ENCODE assay signal across 8 mouse cellular contexts in genomic region chr19:40544856-40545255, GRCm38 (mm10). TPM values are rescaled to one million over a fixed set of nuclear protein-coding genes. Genes with fewer than 3 reads are reported as not detected.
A peak's percentile ranks its signal among the peaks of the same experiment; 100 is the strongest.
DNase-seq lines count a peak whose midpoint lies in the region; ATAC-seq and TF ChIP-seq lines count a peak whose summit lies in the region.

No protein-coding gene starts in this region.

- H3K36me3 ChIP-seq in kidney, embryonic 15.5 days = no peaks in the 10 kb centered on the region
- no peaks in the 10 kb centered on the region for H3K36me3 ChIP-seq in forebrain, embryonic 13.5 days (ENCODE audit: poor library complexity, severe bottlenecking)
- H3K36me3 ChIP-seq in midbrain, embryonic 15.5 days (replicated peaks) = no peaks in the 10 kb centered on the region
- H3K36me3 ChIP-seq in stomach, postnatal 0 days (ENCODE audit: control insufficient read depth, insufficient read depth, low read length) = no peaks in the 10 kb centered on the region

- H3K4me1 ChIP-seq in kidney, embryonic 15.5 days = peaks cover 16% of the 10 kb centered on the region
- H3K4me1 ChIP-seq in forebrain, embryonic 13.5 days = peaks cover 4% of the 10 kb centered on the region; the same call in 1 of the 2 replicates
- H3K4me1 ChIP-seq in midbrain, embryonic 15.5 days = no peaks in the 10 kb centered on the region
- no peaks in the 10 kb centered on the region for H3K4me1 ChIP-seq in stomach, postnatal 0 days (replicated peaks; ENCODE audit: control insufficient read depth, insufficient read depth)

- 8% methylated on average over 3 of the region's 3 CpGs for WGBS in kidney, embryonic 15.5 days
- 11% methylated on average over 3 of the region's 3 CpGs for WGBS in forebrain, embryonic 13.5 days
- 2% methylated on average over 3 of the region's 3 CpGs for WGBS in midbrain, embryonic 15.5 days
- 7% methylated on average over 3 of the region's 3 CpGs for WGBS in stomach, postnatal 0 days

- ATAC-seq in kidney, embryonic 15.5 days (replicated peaks; ENCODE audit: low FRiP score) = no peak
- peak; percentile 92 for ATAC-seq in forebrain, embryonic 13.5 days
- ATAC-seq in midbrain, embryonic 15.5 days (replicated peaks) = peak; percentile 92
- ATAC-seq in stomach, postnatal 0 days (ENCODE audit: low FRiP score, low TSS enrichment) = 0 out of 2 replicates have a peak, but pooled peaks have one; percentile 51

- peak; percentile 60 for DNase-seq in kidney, adult 18-20 months
- DNase-seq in c-Kit-positive CD71-positive TER-119-positive erythroid progenitor cells, embryonic 14.5 days (ENCODE audit: low spot score) = peak; percentile 64
- DNase-seq in induced T-regulatory cell, adult 2 months (ENCODE audit: low read depth) = peak; percentile 74
- DNase-seq in left cerebral cortex, postnatal 36 days (ENCODE audit: low spot score in 2 of 2) = peak; percentile 51 to 59
- DNase-seq in stomach, postnatal 0 days (ENCODE audit: low spot score) = peak; percentile 59

- no peak overlapping the region for H3K4me2 ChIP-seq in kidney, embryonic 15.5 days
- H3K4me2 ChIP-seq in forebrain, embryonic 13.5 days = no peak overlapping the region
- H3K4me2 ChIP-seq in midbrain, embryonic 15.5 days = no peak overlapping the region
- no peak overlapping the region for H3K4me2 ChIP-seq in stomach, postnatal 0 days (replicated peaks; ENCODE audit: low read depth)

- TF ChIP-seq EP300 in stomach, postnatal 0 days (optimal IDR thresholded peaks at IDR 0.05) = no peak

- peaks cover 3% of the 10 kb centered on the region; the same call in 1 of the 2 replicates for H3K27me3 ChIP-seq in kidney, embryonic 15.5 days
- no peaks in the 10 kb centered on the region for H3K27me3 ChIP-seq in forebrain, embryonic 13.5 days
- H3K27me3 ChIP-seq in midbrain, embryonic 15.5 days (replicated peaks) = no peaks in the 10 kb centered on the region
- no peaks in the 10 kb centered on the region for H3K27me3 ChIP-seq in stomach, postnatal 0 days (ENCODE audit: control insufficient read depth, insufficient read depth, low read length)

- H3K27ac ChIP-seq in kidney, embryonic 15.5 days = no peak overlapping the region
- H3K27ac ChIP-seq in forebrain, embryonic 13.5 days = no peak overlapping the region
- no peak overlapping the region for H3K27ac ChIP-seq in midbrain, embryonic 15.5 days
- H3K27ac ChIP-seq in stomach, postnatal 0 days (replicated peaks) = no peak overlapping the region

- peak; percentile 97 for TF ChIP-seq CTCF in stomach, postnatal 0 days (IDR thresholded peaks at IDR 0.05; ENCODE audit: low read depth)

- no peak overlapping the region for H3K9ac ChIP-seq in kidney, embryonic 15.5 days
- H3K9ac ChIP-seq in forebrain, embryonic 13.5 days = no peak overlapping the region
- no peak overlapping the region for H3K9ac ChIP-seq in midbrain, embryonic 15.5 days
- H3K9ac ChIP-seq in stomach, postnatal 0 days (ENCODE audit: low read length) = no peak overlapping the region

- H3K4me3 ChIP-seq in kidney, embryonic 15.5 days (replicated peaks) = no peak overlapping the region
- no peak overlapping the region for H3K4me3 ChIP-seq in forebrain, embryonic 13.5 days
- H3K4me3 ChIP-seq in midbrain, embryonic 15.5 days = no peak overlapping the region
- no peak overlapping the region for H3K4me3 ChIP-seq in stomach, postnatal 0 days (ENCODE audit: low read depth, low read length)

- no peaks in the 10 kb centered on the region for H3K9me3 ChIP-seq in kidney, embryonic 15.5 days (replicated peaks)
- no peaks in the 10 kb centered on the region for H3K9me3 ChIP-seq in forebrain, embryonic 13.5 days (replicated peaks)
- H3K9me3 ChIP-seq in midbrain, embryonic 15.5 days = no peaks in the 10 kb centered on the region
- no peaks in the 10 kb centered on the region for H3K9me3 ChIP-seq in stomach, postnatal 0 days (ENCODE audit: control insufficient read depth, low read length)

- intact Hi-C loops in left cerebral cortex, postnatal 36 days (cut with DNase I) = loop anchor here (1.0 to 2.0 kb wide), 3 partner anchors 32 to 202 kb away; partner anchors contain the start of gene Sorbs1

RNA-seq across cellular contexts. Expression of gene Sorbs1, which starts 31.3 kb away (rescaled TPM):
- polyA plus RNA-seq in kidney, embryonic 15.5 days (2015; fragmentation: Nextera tagmentation; extraction: Ambion mirVana) = 53.4 and 59.2 TPM in 2 replicates
- polyA plus RNA-seq in forebrain, embryonic 13.5 days (2015; fragmentation: Nextera tagmentation; extraction: Ambion mirVana) = 84.1 and 84.9 TPM in 2 replicates
- total RNA-seq in left cerebral cortex, postnatal 36 days (2021) = 100 to 1,000 TPM; 111 to 167 TPM
- 93.9 and 94.3 TPM in 2 replicates for polyA plus RNA-seq in midbrain, embryonic 15.5 days (2015; fragmentation: Nextera tagmentation; extraction: Ambion mirVana)
- polyA plus RNA-seq in stomach, postnatal 0 days (2015; fragmentation: Nextera tagmentation; extraction: Ambion mirVana) = 107 and 111 TPM in 2 replicates

RNA-seq across cellular contexts. Expression of gene Aldh18a1, which starts 43.4 kb away (rescaled TPM):
- 53.0 and 58.3 TPM in 2 replicates for polyA plus RNA-seq in kidney, embryonic 15.5 days (2015; fragmentation: Nextera tagmentation; extraction: Ambion mirVana)
- 81.4 and 87.0 TPM in 2 replicates for polyA plus RNA-seq in forebrain, embryonic 13.5 days (2015; fragmentation: Nextera tagmentation; extraction: Ambion mirVana)
- 10 to 100 TPM; 23.0 to 25.8 TPM for total RNA-seq in left cerebral cortex, postnatal 36 days (2021)
- polyA plus RNA-seq in midbrain, embryonic 15.5 days (2015; fragmentation: Nextera tagmentation; extraction: Ambion mirVana) = 60.5 and 63.8 TPM in 2 replicates
- 39.1 and 43.0 TPM in 2 replicates for polyA plus RNA-seq in stomach, postnatal 0 days (2015; fragmentation: Nextera tagmentation; extraction: Ambion mirVana)
